ENCODE assay signal across 27 mouse cellular contexts in genomic region chr13:9153803-9154202, GRCm38 (mm10).
A peak's percentile ranks its signal among the peaks of the same experiment; 100 is the strongest.
DNase-seq lines count a peak whose midpoint lies in the region; ATAC-seq and TF ChIP-seq lines count a peak whose summit lies in the region.
"Had no signal": no experiment of that assay in that cellular context is flagged by ENCODE, and none has a peak within 500 bp of the region (broad histone marks: within the 10 kb centered on the region; RNA-seq: fewer than 3 reads in every experiment).

No protein-coding gene starts in this region.

- no peak for TF ChIP-seq CTCF in kidney, postnatal 0 days (IDR thresholded peaks at IDR 0.05; ENCODE audit: low read depth)
- TF ChIP-seq CTCF in G1E (IDR thresholded peaks at IDR 0.05; ENCODE audit: low read depth, low read length) = no peak

- H3K27ac ChIP-seq in kidney, embryonic 15.5 days = no peak overlapping the region
- no peak overlapping the region for H3K27ac ChIP-seq in kidney, postnatal 0 days
- H3K27ac ChIP-seq: embryonic facial prominence, embryonic 13.5 days; embryonic facial prominence, embryonic 15.5 days; forebrain, embryonic 10.5 days; forebrain, embryonic 12.5 days had no signal

- H3K36me3 ChIP-seq in kidney, embryonic 15.5 days = peaks cover 84% of the 10 kb centered on the region
- peaks cover 38% of the 10 kb centered on the region for H3K36me3 ChIP-seq in kidney, postnatal 0 days (ENCODE audit: insufficient read depth, low read length)
- H3K36me3 ChIP-seq in G1E (replicated peaks) = peaks cover 95% of the 10 kb centered on the region

- ATAC-seq in frontal cortex, adult (ENCODE audit: low TSS enrichment) = 0 out of 2 replicates have a peak, but pooled peaks have one; percentile 20
- ATAC-seq in kidney, embryonic 15.5 days (replicated peaks; ENCODE audit: low FRiP score) = peak; percentile 86
- peak; percentile 80; the same call in 1 of the 2 replicates for ATAC-seq in kidney, postnatal 0 days (replicated peaks; ENCODE audit: low FRiP score, low read depth)
- no peak for ATAC-seq in G1E (ENCODE audit: extremely low read depth, insufficient number of reproducible peaks, low FRiP score, poor library complexity, severe bottlenecking)
- ATAC-seq: CD4-positive, CD25-positive, alpha-beta regulatory T cell, adult 4 months; forebrain, embryonic 14.5 days had no signal

- no peak for DNase-seq in frontal cortex, postnatal 10 days (ENCODE audit: low spot score in 2 of 2)
- DNase-seq in kidney, postnatal 10 days = no peak
- DNase-seq in kidney, postnatal 0 days (ENCODE audit: low spot score) = peak; percentile 59
- no peak for DNase-seq in kidney, postnatal 36 days
- DNase-seq in G1E (ENCODE audit: low spot score) = no peak
- no peak for DNase-seq in spleen, postnatal 4 days (ENCODE audit: low spot score in 2 of 2)
- DNase-seq: adrenal gland, adult 2 months; adrenal gland, postnatal 10 days; adrenal gland, postnatal 25 days; B cell, adult 2 months; cerebellum, adult 11 months; cerebellum, adult 18-20 months; cerebellum, adult 8-10 months; cerebellum, adult 9-11 months; cerebellum, postnatal 14 days; cerebellum, postnatal 36 days; embryo, embryonic 11 days had no signal

- no peaks in the 10 kb centered on the region for H3K27me3 ChIP-seq in kidney, embryonic 15.5 days
- H3K27me3 ChIP-seq in kidney, postnatal 0 days (ENCODE audit: insufficient read depth, low read length) = no peaks in the 10 kb centered on the region
- H3K27me3 ChIP-seq in G1E (ENCODE audit: insufficient read depth, low read length) = no peaks in the 10 kb centered on the region
- H3K27me3 ChIP-seq: CH12.LX; embryonic facial prominence, embryonic 13.5 days; embryonic facial prominence, embryonic 15.5 days; forebrain, embryonic 12.5 days had no signal

- no peaks in the 10 kb centered on the region for H3K9me3 ChIP-seq in kidney, embryonic 15.5 days (replicated peaks)
- no peaks in the 10 kb centered on the region for H3K9me3 ChIP-seq in kidney, postnatal 0 days (replicated peaks; ENCODE audit: low read length)
- H3K9me3 ChIP-seq in G1E (replicated peaks) = no peaks in the 10 kb centered on the region
- H3K9me3 ChIP-seq: embryonic facial prominence, embryonic 13.5 days; embryonic facial prominence, embryonic 15.5 days; forebrain, embryonic 10.5 days; forebrain, embryonic 12.5 days had no signal

- H3K4me3 ChIP-seq in kidney, embryonic 15.5 days (replicated peaks) = no peak overlapping the region
- no peak overlapping the region for H3K4me3 ChIP-seq in kidney, postnatal 0 days (replicated peaks; ENCODE audit: low read depth, low read length)
- H3K4me3 ChIP-seq in G1E (ENCODE audit: low read depth, low read length) = peak overlapping the region; percentile 9; the same call in 1 of the 2 replicates
- H3K4me3 ChIP-seq: embryonic facial prominence, embryonic 13.5 days; embryonic facial prominence, embryonic 15.5 days; erythroblast, embryonic 14.5 days; forebrain, embryonic 10.5 days; forebrain, embryonic 12.5 days had no signal

- no peak overlapping the region for H3K4me2 ChIP-seq in kidney, embryonic 15.5 days
- no peak overlapping the region for H3K4me2 ChIP-seq in kidney, postnatal 0 days (ENCODE audit: low read length)
- H3K4me2 ChIP-seq: embryonic facial prominence, embryonic 13.5 days; embryonic facial prominence, embryonic 15.5 days; forebrain, embryonic 12.5 days had no signal

- no peaks in the 10 kb centered on the region for H3K4me1 ChIP-seq in kidney, embryonic 15.5 days
- no peaks in the 10 kb centered on the region for H3K4me1 ChIP-seq in kidney, postnatal 0 days (replicated peaks; ENCODE audit: insufficient read depth, low read length)
- H3K4me1 ChIP-seq in G1E (ENCODE audit: insufficient read depth, low read depth, low read length) = peaks cover 48% of the 10 kb centered on the region
- H3K4me1 ChIP-seq: embryonic facial prominence, embryonic 13.5 days; embryonic facial prominence, embryonic 15.5 days had no signal

- WGBS in kidney, embryonic 15.5 days = 58% methylated on average over 9 of the region's 9 CpGs
- WGBS in kidney, postnatal 0 days = 55% methylated on average over 9 of the region's 9 CpGs

- H3K9ac ChIP-seq in kidney, embryonic 15.5 days = no peak overlapping the region
- no peak overlapping the region for H3K9ac ChIP-seq in kidney, postnatal 0 days (ENCODE audit: low read depth, low read length)
- H3K9ac ChIP-seq: embryonic facial prominence, embryonic 13.5 days; embryonic facial prominence, embryonic 15.5 days; forebrain, embryonic 12.5 days had no signal
